Mouse (Mus musculus) urinary bladder, postnatal 10 days (tissue): ENCODE measurements around the gene Gm8882.
"Not testable (repeated sequence)": the region's sequence is repeated elsewhere in the genome, so short reads cannot be mapped to it uniquely, and the experiment has no call there.

Source experiments
- DNase-seq: peaks from one replicate; pipeline ENCODE4 v3.0.0; 2022; ENCODE audit warnings: low spot score

Gm8882 gene

GRCm38 (mm10) chr6:132364034-132364433, at the start of gene Gm8882:
Gene Gm8882, minus strand, starts transcription at chr6:132364134.
- DNase-seq: not testable (repeated sequence)

GRCm38 (mm10) chr6:132314657-132315056, 49.3 kb downstream of the Gm8882 start, which contains the start of gene Prpmp5:
Gene Prpmp5, minus strand, starts transcription at chr6:132314757.
- DNase-seq: not testable (repeated sequence)
